Mouse (Mus musculus) hindbrain, embryonic 10.5 days (tissue): ENCODE data around the gene Fam124b. TPM values are rescaled to one million over a fixed set of nuclear protein-coding genes. Genes with fewer than 3 reads are reported as not detected.

ENCODE experiments used
- DNase-seq: peaks from one replicate; pipeline ENCODE4 v3.0.0-alpha.2; 2017; ENCODE audit warnings: low spot score
- H3K27ac ChIP-seq: fragments of 300-500 bp; sonication (generic); 2 replicates; pipeline ENCODE4 v1.5.1; 2016; ENCODE audit warnings: mild to moderate bottlenecking, moderate library complexity
- H3K27me3 ChIP-seq: fragments of 300-500 bp; sonication (generic); 2 replicates; pipeline ENCODE4 v1.6.1; 2016; ENCODE audit warnings: mild to moderate bottlenecking; ENCODE audit not compliant: poor library complexity, insufficient read depth, severe bottlenecking
- H3K36me3 ChIP-seq: fragments of 300-500 bp; sonication (generic); 2 replicates; pipeline ENCODE4 v1.6.1; 2016; ENCODE audit warnings: mild to moderate bottlenecking, moderate library complexity
- H3K4me1 ChIP-seq: fragments of 300-500 bp; sonication (generic); replicated peaks from 2 replicates; pipeline ENCODE4 v1.6.1; 2016; ENCODE audit warnings: mild to moderate bottlenecking
- H3K4me3 ChIP-seq: fragments of 300-500 bp; sonication (generic); 2 replicates; pipeline ENCODE4 v1.5.1; 2016; ENCODE audit warnings: mild to moderate bottlenecking, moderate library complexity
- H3K9me3 ChIP-seq: fragments of 300-500 bp; sonication (generic); 2 replicates; pipeline ENCODE4 v1.6.1; 2016; ENCODE audit warnings: mild to moderate bottlenecking, moderate library complexity
- WGBS: fragments of 180-500 bp; shearing (Covaris S2); methylation state at CpG from one replicate; pipeline ENCODE4 v1.1.7; 2016; 5-methylcytosine and 5-hydroxymethylcytosine counted together
- polyA plus RNA-seq: library from polyadenylated mRNA; unstranded; fragments of >200 nt; fragmentation: Nextera tagmentation; extraction: Ambion mirVana; gene quantifications from 2 replicates; pipeline ENCODE4 v1.2.1, GENCODE M21; 2016

The Fam124b gene
- polyA plus RNA-seq, 1 experiment from 2014 or later = 0.27 TPM

DNA sequence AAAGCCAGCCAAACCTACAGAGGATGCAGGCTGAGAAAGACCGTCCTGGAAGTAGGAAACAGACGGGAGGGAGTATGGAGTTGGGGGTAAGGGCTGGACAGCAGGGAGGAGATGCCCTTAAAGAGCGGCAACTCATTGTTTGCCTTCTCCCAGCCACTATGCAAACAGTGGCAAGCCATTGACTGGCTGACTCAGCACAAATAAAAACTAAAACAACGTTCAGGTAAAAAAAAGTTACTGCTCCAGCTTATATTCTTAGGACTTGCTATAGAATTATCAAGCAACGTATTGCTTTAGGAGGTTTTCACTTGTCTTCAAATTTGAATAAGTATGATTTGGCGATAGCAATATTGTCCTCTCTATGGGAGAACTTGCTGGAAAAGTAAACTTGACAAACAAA lies 55.3 kb downstream of the Fam124b start:
- WGBS = 60% methylated on average over 6 of the region's 6 CpGs

DNA sequence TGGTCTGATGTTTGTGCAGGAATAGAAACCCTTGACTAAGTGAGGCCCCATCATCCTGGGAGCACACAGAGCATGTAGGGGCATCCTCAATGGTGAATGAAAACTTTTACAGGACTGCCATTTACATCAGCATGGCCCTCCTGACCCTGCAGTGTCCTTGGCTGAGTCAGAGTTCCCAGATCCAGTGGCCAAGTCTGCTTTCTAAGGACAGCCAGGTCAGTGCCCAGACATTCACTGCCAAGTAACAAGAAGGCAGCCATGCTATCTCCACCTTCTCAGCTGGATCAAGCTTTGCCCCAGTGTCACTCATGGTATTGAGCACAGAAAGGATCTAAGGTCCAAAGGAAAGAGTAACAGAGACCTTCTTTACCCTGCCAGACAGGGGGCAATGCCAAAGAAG lies 58.7 kb downstream of the Fam124b start:
- Histone ChIP-seq H3K27ac (no peak overlapping the region), H3K36me3 (no peaks in the 10 kb centered on the region), H3K27me3 (no peaks in the 10 kb centered on the region), H3K4me1 (no peaks in the 10 kb centered on the region), H3K4me3 (no peak overlapping the region), H3K9me3 (no peaks in the 10 kb centered on the region)
- DNase-seq = no peak

More for the DNA sequence above, 55.3 kb downstream of the Fam124b start:
- no peaks in the 10 kb centered on the region for H3K4me1 ChIP-seq
- H3K36me3 ChIP-seq = no peaks in the 10 kb centered on the region
- H3K27me3 ChIP-seq = no peaks in the 10 kb centered on the region
- H3K4me3 ChIP-seq = no peak overlapping the region
- no peak overlapping the region for H3K27ac ChIP-seq
- DNase-seq = no peak
- no peaks in the 10 kb centered on the region for H3K9me3 ChIP-seq

DNA sequence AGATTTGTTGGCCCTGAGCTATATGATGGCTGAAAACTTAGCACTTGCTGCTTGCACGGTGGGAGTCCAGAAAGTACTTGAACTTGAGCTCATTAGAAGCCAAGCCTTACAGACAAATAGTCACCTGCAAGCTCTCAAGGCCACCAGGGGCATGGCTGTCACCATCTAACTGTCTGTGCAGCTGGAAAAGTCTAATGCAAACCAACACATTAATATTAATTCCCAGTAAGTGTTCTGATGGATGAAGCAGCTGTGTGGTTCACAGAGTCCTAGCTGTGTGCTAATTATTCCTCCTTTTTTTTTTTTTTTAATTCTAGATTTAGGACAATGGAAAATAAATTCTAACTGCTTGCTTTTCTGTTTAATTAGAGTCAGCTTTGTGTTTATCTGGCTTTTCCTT lies 63.4 kb downstream of the Fam124b start:
- Histone ChIP-seq H3K36me3 (no peaks in the 10 kb centered on the region), H3K4me1 (no peaks in the 10 kb centered on the region), H3K27ac (no peak overlapping the region), H3K4me3 (no peak overlapping the region), H3K27me3 (no peaks in the 10 kb centered on the region), H3K9me3 (no peaks in the 10 kb centered on the region)
- 80% methylated on average over 1 of the region's 1 CpGs for WGBS
- no peak for DNase-seq

DNA sequence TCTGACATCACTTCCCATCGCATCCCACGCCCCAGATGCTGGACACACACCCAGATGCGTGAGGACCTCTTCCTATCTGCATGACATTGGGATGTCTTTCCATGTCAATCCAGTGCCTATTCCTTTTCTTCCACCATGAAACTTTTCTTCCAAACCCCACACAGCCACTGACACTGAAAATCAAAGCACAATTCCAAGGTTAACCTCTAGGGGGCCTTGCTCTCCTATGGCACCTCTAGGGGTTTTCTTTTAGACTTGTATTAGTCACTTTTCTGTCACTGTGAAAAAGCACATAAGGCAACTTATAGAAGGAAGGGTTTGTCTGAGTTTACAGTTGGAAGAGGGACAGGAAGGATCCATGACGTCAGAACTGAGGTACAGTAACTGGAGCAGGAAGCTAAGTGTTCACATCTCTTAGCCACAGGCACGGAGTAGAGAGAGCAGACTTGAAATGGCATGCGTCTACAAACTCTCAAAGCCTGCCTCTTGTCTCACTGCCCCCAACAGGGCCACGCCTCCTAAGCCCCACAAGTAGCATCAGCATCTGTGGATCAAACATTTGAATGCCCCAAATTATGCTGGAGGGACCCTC lies 65.1 kb downstream of the Fam124b start:
- Histone ChIP-seq H3K4me3 (no peak overlapping the region), H3K9me3 (no peaks in the 10 kb centered on the region), H3K27ac (no peak overlapping the region), H3K27me3 (no peaks in the 10 kb centered on the region), H3K36me3 (no peaks in the 10 kb centered on the region), H3K4me1 (no peaks in the 10 kb centered on the region)
- WGBS = 81% methylated on average over 7 of the region's 7 CpGs
- DNase-seq = no peak

DNA sequence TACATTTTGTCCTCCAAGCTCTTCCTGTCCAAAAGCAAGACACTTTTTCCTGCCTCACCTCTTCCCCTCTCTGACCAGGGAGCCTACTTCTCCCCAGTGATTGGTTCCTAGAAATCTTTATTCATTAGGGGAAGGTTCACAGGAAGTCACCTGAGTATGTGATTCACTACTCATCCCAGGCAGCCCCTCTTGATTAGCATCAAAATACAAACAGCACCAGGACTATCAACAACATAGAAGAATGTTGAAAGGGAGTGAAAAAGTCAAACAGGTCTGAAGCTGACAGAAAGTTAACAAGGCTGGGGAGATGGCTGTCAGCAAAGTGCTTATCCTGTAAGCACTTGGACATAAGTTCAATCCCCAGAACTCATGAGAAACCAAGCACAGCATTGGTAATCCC lies 67.6 kb downstream of the Fam124b start:
- Histone ChIP-seq H3K9me3 (0 out of 2 replicates have a peak, but pooled peaks cover 8% of the 10 kb centered on the region), H3K36me3 (no peaks in the 10 kb centered on the region), H3K4me3 (no peak overlapping the region), H3K4me1 (no peaks in the 10 kb centered on the region), H3K27ac (no peak overlapping the region), H3K27me3 (no peaks in the 10 kb centered on the region)
- no peak for DNase-seq

Other genes with a start within 250 kb of the Fam124b start
- 20.2 and 30.7 TPM in 2 replicates for gene Cul3, start 122.0 kb upstream of the Fam124b start, polyA plus RNA-seq
- not detected in 2 replicates for gene Gm45261, start 243.0 kb upstream of the Fam124b start, polyA plus RNA-seq